Mouse (Mus musculus) CH12.LX (cell line): ENCODE data around the gene Nhej1.

Source experiments
- CTCF ChIP-seq, 2 experiments: IDR thresholded peaks in 1 of 2; conservative IDR thresholded peaks in 1 of 2; 2 replicates each; pipeline ENCODE4 v1.5.1; 2011 to 2012; ENCODE audit warnings: low read depth in 2 of 2, low read length in 2 of 2, improper control_type of control experiment in 1 of 2, inconsistent platforms in 1 of 2, mild to moderate bottlenecking in 1 of 2, moderate library complexity in 1 of 2
- PAX5 ChIP-seq: IDR thresholded peaks from 2 replicates; pipeline ENCODE4 v1.6.1; 2012; ENCODE audit warnings: low read length, inconsistent platforms, mixed read lengths
- POLR2A ChIP-seq: IDR thresholded peaks from 2 replicates; pipeline ENCODE4 v1.6.1; 2011; ENCODE audit warnings: low read depth, mild to moderate bottlenecking, improper control_type of control experiment, low read length
- ZNF384 ChIP-seq: IDR thresholded peaks from 2 replicates; pipeline ENCODE4 v1.6.1; 2012; ENCODE audit warnings: low read depth, low read length, improper control_type of control experiment, inconsistent platforms

DNA sequence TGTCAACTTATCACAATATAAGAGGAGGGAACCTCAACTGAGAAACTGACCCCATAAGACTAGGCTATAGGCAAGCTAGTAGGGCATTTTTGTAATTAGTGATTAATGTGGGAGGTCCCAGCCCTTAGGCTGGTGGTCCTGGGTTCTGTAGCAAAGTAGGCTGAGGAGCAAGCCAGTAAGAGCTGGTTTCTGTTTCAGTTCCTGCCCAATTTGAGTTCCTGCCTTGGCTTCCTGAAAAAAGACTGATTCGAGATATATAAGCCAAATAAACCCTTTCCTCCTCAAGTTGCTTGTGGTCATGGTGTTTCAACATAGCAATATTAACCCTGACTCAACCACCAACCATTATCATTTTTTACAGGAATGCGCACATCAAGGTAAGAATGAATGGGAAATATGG is 127.8 kb downstream of the Nhej1 start:
- no peak for TF ChIP-seq PAX5
- TF ChIP-seq CTCF (conservative IDR thresholded peaks at IDR 0.05 in 1 of 2, IDR thresholded peaks at IDR 0.05 in 1 of 2; ENCODE audit: low read depth in 2 of 2, low read length in 2 of 2) = no peak
- no peak for TF ChIP-seq ZNF384
- no peak for TF ChIP-seq POLR2A
